Mouse (Mus musculus) liver, embryonic 15.5 days (tissue): ENCODE results near the gene Sh3d19. TPM values are rescaled to one million over a fixed set of nuclear protein-coding genes. Genes with fewer than 3 reads are reported as not detected.

ENCODE experiments used
- ATAC-seq: fragments of 200-750 bp; cut with Nextera tagmentation; 2 replicates; pipeline ENCODE4 v1.8.0; 2017; ENCODE audit warnings: moderate number of reproducible peaks, mild to moderate bottlenecking, moderate library complexity; ENCODE audit not compliant: insufficient read depth
- H3K27ac ChIP-seq: fragments of 300-500 bp; sonication (generic); replicated peaks from 2 replicates; pipeline ENCODE4 v1.5.1; 2015; ENCODE audit warnings: mild to moderate bottlenecking, inconsistent platforms
- H3K27me3 ChIP-seq: fragments of 300-500 bp; sonication (generic); 2 replicates; pipeline ENCODE4 v1.6.1; 2015; ENCODE audit warnings: mild to moderate bottlenecking, inconsistent platforms
- H3K36me3 ChIP-seq: fragments of 300-500 bp; sonication (generic); replicated peaks from 2 replicates; pipeline ENCODE4 v1.6.1; 2015; ENCODE audit warnings: moderate library complexity, mild to moderate bottlenecking, inconsistent platforms
- H3K4me1 ChIP-seq: fragments of 300-500 bp; sonication (generic); replicated peaks from 2 replicates; pipeline ENCODE4 v1.6.1; 2015; ENCODE audit warnings: inconsistent platforms
- H3K4me2 ChIP-seq: fragments of 300-500 bp; sonication (generic); 2 replicates; pipeline ENCODE4 v1.6.1; 2015; ENCODE audit warnings: moderate library complexity, mild to moderate bottlenecking, inconsistent platforms
- H3K4me3 ChIP-seq: fragments of 300-500 bp; sonication (generic); replicated peaks from 2 replicates; pipeline ENCODE4 v1.5.1; 2015; ENCODE audit warnings: mild to moderate bottlenecking, inconsistent platforms
- H3K9ac ChIP-seq: fragments of 300-500 bp; sonication (generic); 2 replicates; pipeline ENCODE4 v1.6.1; 2015; ENCODE audit warnings: moderate library complexity, mild to moderate bottlenecking, inconsistent platforms
- H3K9me3 ChIP-seq: fragments of 300-500 bp; sonication (generic); replicated peaks from 2 replicates; pipeline ENCODE4 v1.6.1; 2016; ENCODE audit warnings: inconsistent platforms
- WGBS: fragments of 180-500 bp; shearing (Covaris S2); methylation state at CpG from one replicate; pipeline ENCODE4 v1.1.7; 2015; ENCODE audit warnings: mixed read lengths; ENCODE audit not compliant: insufficient replicate concordance; 5-methylcytosine and 5-hydroxymethylcytosine counted together
- polyA plus RNA-seq: library from polyadenylated mRNA; unstranded; fragments of >200 nt; fragmentation: Nextera tagmentation; extraction: Ambion mirVana; gene quantifications from 2 replicates; pipeline ENCODE4 v1.2.1, GENCODE M21; 2015

Gene Sh3d19
- polyA plus RNA-seq, 1 experiment from 2014 or later = 7.0 TPM

DNA sequence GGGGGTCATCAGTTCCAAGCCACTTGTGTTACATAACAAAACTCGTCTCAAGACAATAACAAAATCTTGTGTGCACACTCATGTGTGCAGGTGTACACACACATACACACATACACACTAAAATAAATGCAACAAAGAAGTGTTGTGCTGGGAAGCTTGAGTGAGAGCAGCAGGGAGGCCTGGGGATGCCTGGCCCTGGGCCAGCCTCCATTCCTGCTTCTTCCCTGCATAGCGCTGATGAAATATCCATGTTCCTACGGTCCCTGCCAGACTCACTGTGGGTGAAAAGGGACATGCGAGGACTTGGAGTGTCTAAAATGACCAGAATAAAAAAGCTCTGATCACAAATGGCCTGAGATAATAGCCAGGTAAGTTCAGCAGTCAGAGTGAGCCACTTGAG lies 59.7 kb downstream of the Sh3d19 start:
- Histone ChIP-seq H3K4me1 (no peaks in the 10 kb centered on the region; the same call in 1 of the 2 replicates), H3K9ac (no peak overlapping the region), H3K4me2 (no peak overlapping the region), H3K36me3 (no peaks in the 10 kb centered on the region), H3K4me3 (no peak overlapping the region), H3K27me3 (no peaks in the 10 kb centered on the region), H3K9me3 (no peaks in the 10 kb centered on the region), H3K27ac (no peak overlapping the region)
- WGBS = 69% methylated on average over 4 of the region's 4 CpGs
- no peak for ATAC-seq

DNA sequence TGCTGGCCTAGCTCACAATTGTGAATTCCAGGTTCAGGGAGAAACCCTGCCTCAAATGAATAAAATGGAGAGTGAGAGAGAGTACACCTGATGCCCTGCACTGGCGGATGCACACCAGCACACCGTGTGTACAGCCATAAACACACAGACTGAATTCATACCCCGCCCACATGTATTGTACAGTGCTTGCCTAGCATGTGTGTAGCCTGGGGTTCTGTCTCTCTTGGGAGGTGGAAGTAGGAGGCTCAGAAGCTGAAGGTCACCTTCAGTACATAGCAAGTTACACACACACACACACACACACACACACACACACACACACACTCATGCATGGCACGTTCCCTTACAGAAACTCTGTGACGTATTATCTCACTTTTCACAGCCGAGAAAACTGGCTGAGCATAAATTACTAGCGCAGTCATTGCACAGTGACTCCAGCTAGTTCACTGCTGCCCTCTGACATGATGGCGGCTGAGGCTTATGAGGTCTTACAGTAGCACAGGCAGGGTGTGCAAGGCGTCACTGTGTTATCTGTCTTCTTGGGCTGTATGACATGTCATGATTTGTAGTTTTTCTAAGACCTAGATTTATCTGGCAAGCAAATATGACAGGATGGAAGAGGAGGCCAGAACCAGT lies 62.7 kb downstream of the Sh3d19 start:
- 59% methylated on average over 9 of the region's 9 CpGs for WGBS
- no peak for ATAC-seq

GRCm38 (mm10) chr3:86037926-86038484 lies 67.1 kb downstream of the Sh3d19 start:
- WGBS = 81% methylated on average over 9 of the region's 9 CpGs
- H3K9me3 ChIP-seq = no peaks in the 10 kb centered on the region
- no peak overlapping the region for H3K9ac ChIP-seq
- H3K4me3 ChIP-seq = no peak overlapping the region
- H3K27ac ChIP-seq = no peak overlapping the region
- 0 out of 2 replicates have a peak, but pooled peaks cover 2% of the 10 kb centered on the region for H3K36me3 ChIP-seq
- H3K4me2 ChIP-seq = no peak overlapping the region
- no peak for ATAC-seq
- H3K4me1 ChIP-seq = no peaks in the 10 kb centered on the region
- no peaks in the 10 kb centered on the region for H3K27me3 ChIP-seq

More for the DNA sequence above, 62.7 kb downstream of the Sh3d19 start:
- Histone ChIP-seq H3K27me3 (no peaks in the 10 kb centered on the region), H3K9me3 (no peaks in the 10 kb centered on the region), H3K9ac (no peak overlapping the region), H3K4me1 (no peaks in the 10 kb centered on the region; the same call in 1 of the 2 replicates), H3K4me2 (no peak overlapping the region), H3K36me3 (no peaks in the 10 kb centered on the region), H3K27ac (no peak overlapping the region), H3K4me3 (no peak overlapping the region)

- Histone ChIP-seq H3K27ac (no peak overlapping the region), H3K9me3 (no peaks in the 10 kb centered on the region), H3K4me3 (no peak overlapping the region), H3K36me3 (0 out of 2 replicates have a peak, but pooled peaks cover 5% of the 10 kb centered on the region), H3K27me3 (no peaks in the 10 kb centered on the region), H3K4me2 (no peak overlapping the region), H3K9ac (no peak overlapping the region), H3K4me1 (no peaks in the 10 kb centered on the region)
- ATAC-seq = no peak
- WGBS = 57% methylated on average over 3 of the region's 3 CpGs
Measured at GRCm38 (mm10) chr3:86038648-86039047, 67.7 kb downstream of the Sh3d19 start.

DNA sequence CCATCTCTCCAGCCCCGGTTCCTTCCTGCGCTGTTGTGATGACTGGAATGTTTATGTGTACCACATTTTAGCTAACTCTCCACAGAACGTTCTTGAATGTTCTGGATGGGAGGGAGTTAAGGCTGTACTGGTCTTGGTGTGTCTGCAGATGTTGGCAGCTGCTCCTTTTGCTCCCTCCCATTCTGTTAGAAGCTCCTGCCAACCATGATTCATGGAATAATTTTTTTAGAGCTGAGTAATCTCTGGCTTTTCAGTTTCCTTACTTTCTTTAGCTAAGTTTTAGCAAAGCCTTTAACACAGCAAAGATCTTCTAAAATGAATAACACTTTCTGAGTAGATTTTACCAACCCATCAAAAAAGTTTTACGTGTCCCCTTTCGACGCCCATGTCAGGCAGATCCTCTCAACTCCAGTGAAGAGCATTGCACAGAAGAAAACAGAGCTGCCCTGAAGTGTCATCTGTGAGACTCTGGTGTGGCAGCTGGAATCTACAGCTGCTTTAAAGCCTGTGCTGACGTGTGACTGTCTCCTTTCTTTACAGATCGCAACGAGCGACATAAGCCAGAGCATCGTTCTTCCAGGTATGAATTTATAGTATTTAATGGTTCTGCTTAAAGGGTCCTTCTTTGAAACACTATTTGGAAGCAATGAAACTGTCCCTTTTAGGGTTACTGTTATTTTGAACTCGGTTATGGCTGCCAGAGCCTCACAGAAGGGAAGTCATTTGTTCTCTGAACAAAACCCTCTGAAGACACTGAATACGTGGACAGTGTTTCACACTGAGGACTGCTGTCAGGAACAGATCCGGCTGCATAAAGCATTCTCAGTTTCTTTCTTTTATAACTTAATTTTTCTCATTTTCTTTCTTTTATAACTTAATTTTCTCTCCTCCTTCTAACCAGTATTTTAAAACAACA lies 69.6 kb downstream of the Sh3d19 start:
- Histone ChIP-seq H3K9ac (no peak overlapping the region), H3K27me3 (no peaks in the 10 kb centered on the region), H3K4me1 (no peaks in the 10 kb centered on the region), H3K9me3 (no peaks in the 10 kb centered on the region), H3K36me3 (0 out of 2 replicates have a peak, but pooled peaks cover 5% of the 10 kb centered on the region), H3K27ac (no peak overlapping the region), H3K4me2 (no peak overlapping the region), H3K4me3 (no peak overlapping the region)
- ATAC-seq = no peak
- WGBS = 69% methylated on average over 14 of the region's 14 CpGs

DNA sequence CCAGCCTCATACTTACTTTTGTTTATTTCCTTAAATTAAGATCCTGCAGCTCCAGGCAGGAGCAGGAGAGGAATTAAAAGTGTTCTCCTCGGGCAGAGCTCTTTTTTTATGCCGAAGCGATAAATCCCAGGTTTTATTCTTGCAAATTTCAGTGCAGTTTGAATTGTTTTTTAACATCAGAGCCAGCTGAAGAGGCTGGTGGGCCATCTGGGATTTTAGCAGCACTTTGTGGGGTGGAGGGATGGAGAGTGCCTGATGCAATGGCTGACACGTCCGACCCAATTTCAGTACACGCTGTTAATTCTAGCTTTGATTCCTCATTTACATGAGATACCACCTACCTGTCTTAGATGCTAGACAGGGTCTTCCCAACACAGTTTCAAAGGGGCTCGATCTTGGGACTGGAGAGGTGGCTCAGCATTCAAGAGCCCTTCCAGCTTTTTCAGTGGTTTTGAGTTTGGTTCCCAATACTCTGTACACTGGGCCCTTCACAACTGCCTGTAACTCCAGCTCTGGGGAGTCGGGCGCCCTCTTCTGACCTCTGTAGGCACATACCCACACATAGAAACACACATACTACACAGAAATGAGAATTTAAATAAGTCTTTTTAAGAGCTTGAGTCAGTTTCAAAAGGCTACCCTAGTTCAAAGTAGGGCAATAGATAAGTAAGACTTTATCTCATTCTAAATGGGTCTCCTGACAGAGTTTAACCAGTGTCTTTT lies 76.9 kb downstream of the Sh3d19 start:
- Histone ChIP-seq H3K4me3 (no peak overlapping the region), H3K27ac (no peak overlapping the region), H3K9ac (no peak overlapping the region), H3K36me3 (0 out of 2 replicates have a peak, but pooled peaks cover 11% of the 10 kb centered on the region), H3K4me2 (no peak overlapping the region), H3K27me3 (no peaks in the 10 kb centered on the region), H3K9me3 (no peaks in the 10 kb centered on the region), H3K4me1 (no peaks in the 10 kb centered on the region)
- 77% methylated on average over 9 of the region's 9 CpGs for WGBS
- ATAC-seq = no peak

GRCm38 (mm10) chr3:86049041-86049440 lies 78.1 kb downstream of the Sh3d19 start:
- no peaks in the 10 kb centered on the region for H3K27me3 ChIP-seq
- no peak overlapping the region for H3K4me2 ChIP-seq
- ATAC-seq = no peak
- H3K4me3 ChIP-seq = no peak overlapping the region
- no peak overlapping the region for H3K9ac ChIP-seq
- H3K9me3 ChIP-seq = no peaks in the 10 kb centered on the region
- 69% methylated on average over 2 of the region's 2 CpGs for WGBS
- 0 out of 2 replicates have a peak, but pooled peaks cover 7% of the 10 kb centered on the region for H3K36me3 ChIP-seq
- no peaks in the 10 kb centered on the region for H3K4me1 ChIP-seq
- no peak overlapping the region for H3K27ac ChIP-seq

DNA sequence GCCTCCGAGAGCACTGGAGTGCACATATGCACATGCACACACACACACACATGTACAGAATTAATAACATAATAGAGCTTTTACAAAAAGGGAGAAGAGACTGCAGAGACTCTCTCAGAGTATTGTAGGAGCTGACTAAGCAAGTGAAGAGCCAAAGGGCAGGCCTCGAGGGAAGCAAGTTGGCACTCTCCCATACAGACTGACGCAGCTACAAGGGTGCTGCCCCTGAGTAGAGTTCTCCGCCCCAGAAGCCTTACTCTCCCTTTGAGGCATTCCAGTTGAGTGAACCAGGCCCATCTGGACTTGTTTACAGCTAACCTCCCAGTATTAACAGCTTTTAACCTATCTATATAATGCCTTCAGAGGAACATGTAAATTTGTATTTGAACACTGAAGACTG lies 85.8 kb downstream of the Sh3d19 start:
- Histone ChIP-seq H3K36me3 (no peaks in the 10 kb centered on the region), H3K4me3 (no peak overlapping the region), H3K27me3 (no peaks in the 10 kb centered on the region), H3K4me2 (no peak overlapping the region), H3K9me3 (no peaks in the 10 kb centered on the region), H3K9ac (no peak overlapping the region), H3K27ac (no peak overlapping the region), H3K4me1 (no peaks in the 10 kb centered on the region)
- ATAC-seq = no peak
- 69% methylated on average over 4 of the region's 4 CpGs for WGBS

DNA sequence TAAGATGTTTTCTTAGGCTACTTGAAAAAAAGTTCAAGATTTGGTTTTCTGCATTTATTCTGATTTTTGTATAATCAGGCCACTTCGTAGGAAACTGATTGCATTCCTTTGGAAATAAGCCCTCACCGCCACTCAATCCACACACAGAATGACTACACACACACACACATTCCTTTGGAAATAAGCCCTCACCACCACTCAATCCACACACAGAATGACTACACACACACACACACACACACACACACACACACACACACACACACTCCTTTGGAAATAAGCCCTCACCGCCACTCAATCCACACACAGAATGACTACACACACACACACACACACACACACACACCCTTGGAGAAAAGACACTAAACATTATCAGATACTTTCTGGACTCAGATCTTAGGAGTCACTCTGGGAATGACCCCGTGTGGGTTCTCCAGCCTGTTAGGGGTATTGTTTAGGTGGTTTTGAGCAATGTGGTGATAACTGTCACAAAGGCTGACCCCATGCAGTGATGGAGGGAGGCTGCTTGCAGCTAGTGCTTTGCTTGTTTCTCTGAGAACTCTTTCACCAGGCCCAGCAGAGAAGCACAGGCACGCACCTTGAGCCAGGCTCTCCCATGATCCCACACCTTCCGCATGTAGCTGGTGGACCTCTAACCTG lies 86.7 kb downstream of the Sh3d19 start:
- no peak overlapping the region for H3K9ac ChIP-seq
- no peak for ATAC-seq
- no peak overlapping the region for H3K4me3 ChIP-seq
- no peaks in the 10 kb centered on the region for H3K9me3 ChIP-seq
- H3K27ac ChIP-seq = no peak overlapping the region
- WGBS = 68% methylated on average over 6 of the region's 6 CpGs
- no peaks in the 10 kb centered on the region for H3K27me3 ChIP-seq
- no peaks in the 10 kb centered on the region for H3K4me1 ChIP-seq
- H3K4me2 ChIP-seq = no peak overlapping the region
- no peaks in the 10 kb centered on the region for H3K36me3 ChIP-seq

DNA sequence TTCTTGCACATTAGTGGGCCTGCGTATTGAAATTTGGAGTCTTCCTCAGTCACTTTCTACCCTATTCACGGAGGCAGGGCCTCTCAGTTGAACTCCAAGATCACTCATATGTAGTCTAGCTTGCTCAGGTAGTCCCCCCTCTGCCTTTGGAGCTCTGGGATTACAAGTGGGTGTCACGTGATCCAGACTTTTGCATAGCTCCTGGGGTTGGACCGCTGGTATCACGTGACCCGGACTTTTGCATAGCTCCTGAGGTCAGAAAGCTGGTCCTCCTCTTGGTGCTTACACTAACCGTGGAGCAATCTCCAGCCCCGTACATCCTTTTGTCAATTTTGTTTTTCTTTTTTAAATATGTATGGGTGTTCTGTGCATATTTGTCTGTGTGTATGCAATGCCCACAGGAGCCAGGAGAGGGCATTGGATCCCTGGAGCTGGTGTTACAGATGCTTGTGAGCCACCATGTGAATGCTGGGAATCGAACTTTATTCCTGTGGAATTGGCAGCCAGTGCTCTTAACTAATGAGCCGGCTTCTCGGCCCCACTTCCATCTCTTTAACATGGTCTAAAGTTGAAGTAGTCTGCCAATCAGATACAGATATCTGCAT lies 98.8 kb downstream of the Sh3d19 start:
- Histone ChIP-seq H3K27me3 (no peaks in the 10 kb centered on the region), H3K9me3 (no peaks in the 10 kb centered on the region), H3K4me1 (no peaks in the 10 kb centered on the region), H3K9ac (no peak overlapping the region), H3K4me3 (no peak overlapping the region), H3K27ac (no peak overlapping the region), H3K4me2 (no peak overlapping the region), H3K36me3 (no peaks in the 10 kb centered on the region)
- 73% methylated on average over 11 of the region's 11 CpGs for WGBS
- no peak for ATAC-seq
